Mouse (Mus musculus): Measurements from ENCODE around the gene Slc24a5. TPM values are rescaled to one million over a fixed set of nuclear protein-coding genes. Genes with fewer than 3 reads are reported as not detected.

The Slc24a5 gene
- total and polyA plus RNA-seq, 2 experiments from 2014 or later = 1.1 TPM; not detected in 1

- Histone ChIP-seq H3K27ac (ENCODE audit: low read depth) (no peak overlapping the region), H3K4me1 (ENCODE audit: control insufficient read depth, insufficient read depth) (peaks cover 4% of the 10 kb centered on the region; the same call in 1 of the 2 replicates), H3K9me3 (replicated peaks; ENCODE audit: control insufficient read depth, low read length) (no peaks in the 10 kb centered on the region), H3K36me3 (replicated peaks; ENCODE audit: control insufficient read depth, insufficient read depth, low read length) (no peaks in the 10 kb centered on the region), H3K4me3 (ENCODE audit: low read depth, low read length) (no peak overlapping the region), H3K4me2 (ENCODE audit: low read depth, low read length) (no peak overlapping the region), H3K9ac (replicated peaks; ENCODE audit: low read depth, low read length) (no peak overlapping the region), H3K27me3 (ENCODE audit: control insufficient read depth, insufficient read depth, low read length) (0 out of 2 replicates have a peak, but pooled peaks cover 4% of the 10 kb centered on the region)
- ATAC-seq (ENCODE audit: insufficient read depth, low read depth) (no peak), DNase-seq (ENCODE audit: low spot score) (no peak)
- WGBS = 84% methylated on average over 12 of the region's 12 CpGs
- TF ChIP-seq EP300 (IDR thresholded peaks at IDR 0.05; ENCODE audit: low read depth) (no peak), CTCF (IDR thresholded peaks at IDR 0.05; ENCODE audit: low read depth) (no peak)
Observed at GRCm38 (mm10) chr2:125031562-125032257, 36.2 kb upstream of the Slc24a5 start.

DNA sequence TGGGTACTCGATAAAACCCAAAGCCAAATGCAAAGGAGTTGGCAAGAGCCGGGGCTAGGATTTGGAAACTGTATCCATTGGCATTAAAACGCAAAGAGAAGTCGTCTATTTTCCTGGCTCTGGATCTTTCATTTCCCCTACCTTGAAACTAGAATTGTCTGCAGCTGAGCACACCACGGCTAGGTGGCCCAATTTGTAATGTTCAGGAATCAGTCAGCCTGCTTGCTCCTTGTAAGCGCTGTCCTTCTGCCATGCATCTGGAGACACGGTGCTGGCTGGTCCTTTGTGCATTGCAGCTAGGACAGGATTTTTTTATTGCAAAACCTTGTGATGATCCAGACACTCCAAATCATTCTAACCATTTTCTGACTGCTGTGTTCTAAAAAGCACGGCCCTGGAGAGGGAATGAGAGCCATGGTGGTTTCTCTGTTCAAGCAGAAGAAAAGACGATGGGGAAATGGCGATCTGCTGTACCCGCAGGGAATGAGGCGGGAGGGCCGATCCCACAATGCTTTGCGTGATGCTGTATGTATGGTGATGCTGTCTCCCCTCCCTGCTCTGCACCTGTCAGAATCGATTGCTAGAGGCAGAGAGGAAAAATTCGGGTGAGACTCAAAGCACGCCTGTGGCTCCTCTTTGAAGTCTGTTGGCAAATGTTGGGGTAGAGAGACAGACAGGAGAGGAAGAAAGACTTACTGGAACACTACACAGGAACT is 35.5 kb upstream of the Slc24a5 start:
- ATAC-seq (ENCODE audit: insufficient read depth, low read depth) (no peak), DNase-seq (ENCODE audit: low spot score) (no peak)
- TF ChIP-seq CTCF (IDR thresholded peaks at IDR 0.05; ENCODE audit: low read depth) = no peak
- TF ChIP-seq EP300 (IDR thresholded peaks at IDR 0.05; ENCODE audit: low read depth) = no peak
- no peaks in the 10 kb centered on the region for H3K9me3 ChIP-seq (replicated peaks; ENCODE audit: control insufficient read depth, low read length)
- no peak overlapping the region for H3K4me2 ChIP-seq (ENCODE audit: low read depth, low read length)
- 74% methylated on average over 17 of the region's 17 CpGs for WGBS
- H3K27ac ChIP-seq (ENCODE audit: low read depth) = no peak overlapping the region
- H3K4me1 ChIP-seq (ENCODE audit: control insufficient read depth, insufficient read depth) = peaks cover 4% of the 10 kb centered on the region; the same call in 1 of the 2 replicates
- H3K9ac ChIP-seq (replicated peaks; ENCODE audit: low read depth, low read length) = no peak overlapping the region
- H3K27me3 ChIP-seq (ENCODE audit: control insufficient read depth, insufficient read depth, low read length) = 0 out of 2 replicates have a peak, but pooled peaks cover 3% of the 10 kb centered on the region
- H3K36me3 ChIP-seq (replicated peaks; ENCODE audit: control insufficient read depth, insufficient read depth, low read length) = no peaks in the 10 kb centered on the region
- no peak overlapping the region for H3K4me3 ChIP-seq (ENCODE audit: low read depth, low read length)

GRCm38 (mm10) chr2:125033042-125033743 is 34.7 kb upstream of the Slc24a5 start:
- Histone ChIP-seq H3K27me3 (ENCODE audit: control insufficient read depth, insufficient read depth, low read length) (no peaks in the 10 kb centered on the region), H3K9ac (replicated peaks; ENCODE audit: low read depth, low read length) (no peak overlapping the region), H3K4me3 (ENCODE audit: low read depth, low read length) (no peak overlapping the region), H3K9me3 (replicated peaks; ENCODE audit: control insufficient read depth, low read length) (no peaks in the 10 kb centered on the region), H3K36me3 (replicated peaks; ENCODE audit: control insufficient read depth, insufficient read depth, low read length) (no peaks in the 10 kb centered on the region), H3K4me1 (ENCODE audit: control insufficient read depth, insufficient read depth) (peaks cover 4% of the 10 kb centered on the region; the same call in 1 of the 2 replicates), H3K4me2 (ENCODE audit: low read depth, low read length) (no peak overlapping the region), H3K27ac (ENCODE audit: low read depth) (no peak overlapping the region)
- TF ChIP-seq CTCF (IDR thresholded peaks at IDR 0.05; ENCODE audit: low read depth) = no peak
- TF ChIP-seq EP300 (IDR thresholded peaks at IDR 0.05; ENCODE audit: low read depth) = no peak
- DNase-seq (ENCODE audit: low spot score) = no peak
- 46% methylated on average over 10 of the region's 10 CpGs for WGBS
- ATAC-seq (ENCODE audit: insufficient read depth, low read depth) = no peak

DNA sequence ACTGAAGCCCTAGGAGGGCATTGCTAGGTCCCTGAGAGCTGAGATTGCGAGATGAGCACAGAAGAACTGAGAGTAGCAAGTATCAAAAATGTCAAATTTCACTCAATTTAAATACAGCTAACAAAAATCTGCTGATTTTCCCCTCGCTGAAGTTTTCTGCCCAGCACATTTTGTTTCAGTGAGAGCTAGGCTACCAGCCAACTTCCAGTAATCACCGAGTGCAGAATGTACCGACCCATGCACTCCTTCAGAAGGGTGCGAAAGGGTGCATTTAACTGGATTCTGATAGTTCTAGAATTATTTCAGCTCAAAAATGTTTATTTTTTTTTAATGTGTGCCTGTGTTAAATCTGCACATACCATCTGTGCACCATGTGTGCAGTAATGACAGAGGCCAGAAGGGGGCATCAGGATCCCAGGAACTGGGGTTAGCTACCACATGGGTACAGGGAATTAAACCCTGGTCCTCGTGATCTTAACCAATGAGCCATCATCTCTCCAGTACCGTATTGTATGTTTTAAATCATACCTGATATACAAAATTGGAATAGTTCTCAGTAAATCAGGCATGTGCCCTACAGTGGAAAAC is 12.5 kb upstream of the Slc24a5 start:
- H3K4me2 ChIP-seq (ENCODE audit: low read depth, low read length) = no peak overlapping the region
- 76% methylated on average over 7 of the region's 7 CpGs for WGBS
- no peaks in the 10 kb centered on the region for H3K4me1 ChIP-seq (ENCODE audit: control insufficient read depth, insufficient read depth)
- no peak for TF ChIP-seq EP300 (IDR thresholded peaks at IDR 0.05; ENCODE audit: low read depth)
- no peak for TF ChIP-seq CTCF (IDR thresholded peaks at IDR 0.05; ENCODE audit: low read depth)
- DNase-seq (ENCODE audit: low spot score) (no peak), ATAC-seq (ENCODE audit: insufficient read depth, low read depth) (no peak)
- H3K9me3 ChIP-seq (replicated peaks; ENCODE audit: control insufficient read depth, low read length) = no peaks in the 10 kb centered on the region
- H3K27me3 ChIP-seq (ENCODE audit: control insufficient read depth, insufficient read depth, low read length) = no peaks in the 10 kb centered on the region
- no peaks in the 10 kb centered on the region for H3K36me3 ChIP-seq (replicated peaks; ENCODE audit: control insufficient read depth, insufficient read depth, low read length)
- H3K27ac ChIP-seq (ENCODE audit: low read depth) = no peak overlapping the region
- no peak overlapping the region for H3K4me3 ChIP-seq (ENCODE audit: low read depth, low read length)
- no peak overlapping the region for H3K9ac ChIP-seq (replicated peaks; ENCODE audit: low read depth, low read length)

DNA sequence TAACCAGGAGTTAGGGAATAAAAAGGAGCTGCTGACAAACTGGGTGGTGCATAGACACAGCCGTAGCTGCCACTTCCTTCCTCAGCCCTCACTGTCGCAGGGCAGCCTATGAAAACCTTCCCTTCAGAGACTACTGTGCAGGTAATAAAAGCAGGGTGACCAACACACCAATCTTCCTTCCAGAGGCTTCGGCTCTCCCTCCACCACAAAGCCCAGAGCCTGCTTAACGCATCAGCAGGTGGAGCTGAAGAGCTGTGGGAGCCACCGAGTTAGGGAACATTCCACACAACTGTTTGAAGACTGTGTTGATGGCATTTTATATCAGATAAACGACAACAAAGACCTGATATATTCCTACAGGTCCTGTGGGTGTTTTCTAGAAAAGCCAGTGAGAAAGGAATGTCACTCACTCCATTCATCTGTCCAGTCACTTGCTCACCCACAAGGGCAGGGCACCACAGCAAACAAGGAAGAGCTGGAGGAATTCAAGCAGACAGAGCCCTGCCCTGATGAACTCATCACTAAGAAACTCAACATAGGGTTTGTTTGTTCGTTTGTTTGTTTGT is 10.6 kb upstream of the Slc24a5 start:
- no peaks in the 10 kb centered on the region for H3K36me3 ChIP-seq (replicated peaks; ENCODE audit: control insufficient read depth, insufficient read depth, low read length)
- H3K4me3 ChIP-seq (ENCODE audit: low read depth, low read length) = no peak overlapping the region
- no peak overlapping the region for H3K4me2 ChIP-seq (ENCODE audit: low read depth, low read length)
- no peak for ATAC-seq (ENCODE audit: insufficient read depth, low read depth)
- TF ChIP-seq EP300 (IDR thresholded peaks at IDR 0.05; ENCODE audit: low read depth) (no peak), CTCF (IDR thresholded peaks at IDR 0.05; ENCODE audit: low read depth) (peak; percentile 56)
- H3K9ac ChIP-seq (replicated peaks; ENCODE audit: low read depth, low read length) = no peak overlapping the region
- no peaks in the 10 kb centered on the region for H3K27me3 ChIP-seq (ENCODE audit: control insufficient read depth, insufficient read depth, low read length)
- no peak overlapping the region for H3K27ac ChIP-seq (ENCODE audit: low read depth)
- DNase-seq (ENCODE audit: low spot score) = no peak
- WGBS = 32% methylated on average over 7 of the region's 7 CpGs
- no peaks in the 10 kb centered on the region for H3K9me3 ChIP-seq (replicated peaks; ENCODE audit: control insufficient read depth, low read length)
- no peaks in the 10 kb centered on the region for H3K4me1 ChIP-seq (ENCODE audit: control insufficient read depth, insufficient read depth)

Data from heart, postnatal 0 days (tissue).